Mouse (Mus musculus) cortical plate, adult 2 months (tissue): ENCODE measurements around the gene Gpr176. TPM values are rescaled to one million over a fixed set of nuclear protein-coding genes. Genes with fewer than 3 reads are reported as not detected.

Experiments used
- H3K27ac ChIP-seq: fragments of 200-500 bp; 2 replicates; pipeline ENCODE4 v1.5.1; 2012; ENCODE audit warnings: low read length, control low read depth, inconsistent platforms; ENCODE audit not compliant: insufficient read depth
- H3K4me1 ChIP-seq: fragments of 200-500 bp; 2 replicates; pipeline ENCODE4 v1.6.1; 2011; ENCODE audit warnings: low read length; ENCODE audit not compliant: control insufficient read depth, insufficient read depth
- H3K4me3 ChIP-seq: fragments of 200-500 bp; 2 replicates; pipeline ENCODE4 v1.5.1; 2011; ENCODE audit warnings: mild to moderate bottlenecking, low read length, control low read depth; ENCODE audit not compliant: insufficient read depth
- CTCF ChIP-seq: fragments of 200-500 bp; IDR thresholded peaks from 2 replicates; pipeline ENCODE4 v1.5.1; 2011; ENCODE audit warnings: mild to moderate bottlenecking, control low read depth, low read length; ENCODE audit not compliant: insufficient read depth; ENCODE audit errors: extremely low read depth
- POLR2A ChIP-seq: fragments of 200-500 bp; IDR thresholded peaks from 2 replicates; pipeline ENCODE4 v1.6.1; 2011; ENCODE audit warnings: mild to moderate bottlenecking, low read length, control low read depth; ENCODE audit not compliant: insufficient read depth; ENCODE audit errors: extremely low read depth
- polyA plus RNA-seq: library from polyadenylated mRNA; depleted of rRNA; stranded (reverse); fragments of >200 nt; gene quantifications from 2 replicates; pipeline ENCODE4 v1.2.3, GENCODE M21; 2012

Gpr176 gene
- polyA plus RNA-seq, 1 experiment = 4.1 TPM

DNA sequence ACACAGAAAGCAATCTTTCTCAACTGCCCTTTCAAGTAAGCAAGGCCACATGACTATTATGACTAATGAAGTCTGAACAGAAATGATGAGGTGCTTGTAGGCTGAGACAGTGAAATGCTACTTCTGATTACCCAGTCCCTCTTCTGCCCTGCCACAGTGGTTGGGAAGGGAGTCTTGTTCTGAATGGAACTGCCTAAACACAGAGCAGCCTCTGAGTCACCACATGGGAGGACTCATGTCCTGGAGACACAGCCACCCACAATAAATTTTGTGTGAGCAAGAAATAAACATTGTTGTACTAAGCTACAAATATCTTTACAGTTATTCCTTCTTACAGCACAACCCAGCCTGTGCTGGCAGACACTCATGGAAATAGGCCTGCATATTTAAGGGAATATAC, 2.7 kb upstream of the Gpr176 start:
- H3K27ac ChIP-seq = no peak overlapping the region
- H3K4me1 ChIP-seq = peaks cover 2% of the 10 kb centered on the region; the same call in 1 of the 2 replicates
- no peak overlapping the region for H3K4me3 ChIP-seq
- TF ChIP-seq POLR2A (no peak), CTCF (no peak)

DNA sequence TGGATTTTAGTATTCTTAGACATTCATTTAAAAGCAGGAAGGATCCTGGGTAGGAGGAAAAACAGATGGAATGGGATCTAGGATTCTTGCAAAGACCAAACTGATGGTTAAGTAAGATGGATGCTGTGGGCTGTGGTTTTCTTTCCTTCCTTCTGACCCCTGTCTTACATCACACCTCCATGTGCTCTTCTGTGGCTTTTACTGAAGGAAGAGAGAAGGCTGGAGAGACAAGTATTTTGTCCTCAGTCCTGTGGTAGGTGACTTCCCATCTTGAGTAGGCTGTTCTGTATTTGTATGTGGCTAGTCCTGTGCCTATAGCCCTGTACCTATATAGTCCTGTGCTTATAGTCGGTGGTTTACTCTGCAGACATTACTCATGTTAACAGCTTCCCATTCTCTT, 2.3 kb upstream of the Gpr176 start:
- TF ChIP-seq POLR2A (no peak), CTCF (no peak)
- H3K4me3 ChIP-seq = no peak overlapping the region
- H3K4me1 ChIP-seq = peaks cover 2% of the 10 kb centered on the region; the same call in 1 of the 2 replicates
- no peak overlapping the region for H3K27ac ChIP-seq

DNA sequence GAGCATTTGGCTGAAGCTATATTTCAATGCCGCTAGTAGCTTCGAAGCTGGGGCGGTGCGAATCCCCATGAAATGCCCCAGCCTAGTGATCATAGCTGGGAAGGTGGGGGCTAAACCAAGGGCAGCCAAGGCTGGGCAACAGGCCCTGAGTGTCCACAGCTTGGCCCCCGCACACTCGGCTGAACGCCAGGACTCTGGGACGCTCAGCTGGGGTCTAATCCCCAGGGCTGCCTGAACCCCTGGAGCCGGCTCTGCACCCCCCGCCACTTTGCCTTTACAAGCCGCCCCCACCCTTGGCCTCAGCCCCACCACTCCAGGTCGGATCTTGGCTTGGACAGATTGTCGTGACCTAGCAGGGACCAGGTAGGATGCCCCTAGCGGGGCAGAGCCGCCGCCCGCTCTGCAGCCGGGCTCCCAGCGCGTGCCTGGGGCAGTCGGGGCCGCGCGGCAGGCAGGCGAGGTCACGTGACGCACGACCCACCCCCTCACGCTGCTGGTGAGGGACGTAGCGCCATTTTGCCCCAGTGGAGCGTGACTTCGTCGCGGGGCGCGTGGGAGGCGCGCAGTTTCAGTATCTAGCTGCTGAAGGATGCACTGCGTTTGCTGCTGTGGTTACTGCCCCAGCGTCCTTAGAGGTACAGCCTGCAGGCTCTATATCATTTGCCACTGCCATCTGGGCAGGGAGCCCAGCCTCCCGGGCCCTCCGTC, 507 bp upstream of the Gpr176 start:
- H3K4me3 ChIP-seq = peak overlapping the region; percentile 58
- TF ChIP-seq CTCF (no peak), POLR2A (peak; percentile 72)
- H3K4me1 ChIP-seq = peaks cover 2% of the 10 kb centered on the region; the same call in 1 of the 2 replicates
- peak overlapping the region; percentile 76 for H3K27ac ChIP-seq

DNA sequence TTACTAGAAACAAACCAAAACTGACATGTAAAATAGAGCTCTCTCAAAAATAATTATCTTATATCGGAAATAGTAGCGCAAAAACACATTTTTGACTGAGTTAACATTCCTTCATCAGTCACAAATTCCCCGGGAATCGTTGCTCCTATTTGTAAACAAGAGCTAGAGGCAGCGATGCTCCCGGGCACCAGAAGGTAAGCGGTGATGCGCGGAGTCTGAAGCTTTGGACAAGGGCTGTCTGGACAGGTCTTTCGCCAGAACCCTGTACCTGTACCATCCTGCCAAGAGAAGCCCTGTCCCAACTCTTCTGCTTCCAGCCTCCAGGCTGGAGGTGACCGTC, 688 bp downstream of the Gpr176 start:
- Histone ChIP-seq H3K4me3 (peak overlapping the region; percentile 58), H3K4me1 (peaks cover 2% of the 10 kb centered on the region; the same call in 1 of the 2 replicates), H3K27ac (no peak overlapping the region)
- TF ChIP-seq POLR2A (no peak), CTCF (no peak)

DNA sequence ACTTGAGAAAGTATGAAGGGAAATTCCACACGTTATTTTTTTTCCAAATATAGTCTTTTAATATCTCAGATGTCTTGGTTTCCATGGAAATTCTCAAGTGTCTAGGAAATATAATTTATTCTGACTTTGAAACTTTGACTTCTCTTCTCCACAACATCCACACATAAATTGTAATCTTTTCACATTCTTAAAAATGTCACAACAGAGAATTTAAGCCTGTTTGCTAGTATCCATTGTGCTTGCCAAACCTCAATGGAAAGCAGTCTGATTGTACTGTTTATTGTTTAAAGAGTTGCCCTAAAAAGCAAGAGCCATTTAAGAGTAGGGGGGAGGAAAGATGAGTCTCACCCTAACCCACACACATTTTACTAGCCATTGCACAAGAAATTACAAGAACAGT, 1.4 kb downstream of the Gpr176 start:
- no peak overlapping the region for H3K27ac ChIP-seq
- TF ChIP-seq POLR2A (no peak), CTCF (no peak)
- no peak overlapping the region for H3K4me3 ChIP-seq
- peaks cover 2% of the 10 kb centered on the region; the same call in 1 of the 2 replicates for H3K4me1 ChIP-seq

DNA sequence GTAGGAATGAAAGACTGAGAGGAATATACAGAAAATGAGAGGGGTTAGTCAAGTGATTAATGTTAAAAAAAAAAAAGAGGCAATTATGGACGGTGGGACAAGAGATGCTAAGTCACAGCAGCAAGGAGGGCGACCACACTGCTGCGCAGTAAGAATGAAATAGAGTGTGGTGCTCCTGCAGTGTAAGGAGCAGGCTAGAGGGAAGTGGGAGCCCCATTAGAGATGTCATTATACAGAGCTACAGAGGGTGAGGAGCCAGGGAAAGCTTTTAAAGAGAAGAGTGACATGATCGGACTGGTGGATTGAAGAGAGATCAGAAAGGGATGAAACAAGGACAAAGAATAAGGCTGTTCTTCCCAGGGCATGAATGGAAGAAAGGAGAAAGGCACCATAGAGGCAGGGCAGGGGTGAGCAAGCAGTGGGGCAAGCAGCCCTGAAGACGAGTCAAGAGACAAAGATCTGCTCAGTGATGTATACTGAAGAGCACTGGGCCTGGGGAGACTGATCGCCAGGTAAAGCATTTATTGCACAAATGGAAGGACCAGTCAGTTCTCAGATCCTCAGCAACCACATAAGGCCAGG, 18.0 kb downstream of the Gpr176 start:
- H3K27ac ChIP-seq = no peak overlapping the region
- no peak overlapping the region for H3K4me3 ChIP-seq
- no peak for TF ChIP-seq CTCF
- no peak for TF ChIP-seq POLR2A
- H3K4me1 ChIP-seq = no peaks in the 10 kb centered on the region

DNA sequence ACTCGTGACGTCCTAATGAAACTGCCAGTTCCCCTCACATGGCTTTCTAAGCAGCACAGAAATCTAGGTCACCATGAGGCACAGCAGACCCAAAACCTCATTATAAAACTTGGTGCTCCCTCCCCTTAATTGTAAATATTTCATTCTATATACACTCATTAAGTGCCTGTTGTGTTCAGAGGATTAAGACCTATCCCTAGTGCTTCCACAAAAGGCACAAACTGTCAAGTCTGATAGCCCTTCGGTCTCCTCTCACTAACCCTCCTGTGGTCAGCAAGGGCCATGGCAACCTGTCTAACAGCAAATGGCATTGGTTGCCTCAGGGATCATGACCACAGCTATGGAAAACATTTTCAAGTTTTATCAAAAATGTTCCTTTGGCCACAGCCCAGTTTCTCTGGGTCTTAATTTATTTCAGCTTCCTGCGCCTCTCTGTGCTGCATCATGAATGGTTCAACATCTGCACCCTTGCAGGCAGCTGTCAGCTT, 19.3 kb downstream of the Gpr176 start:
- Histone ChIP-seq H3K27ac (no peak overlapping the region), H3K4me3 (no peak overlapping the region), H3K4me1 (no peaks in the 10 kb centered on the region)
- TF ChIP-seq POLR2A (no peak), CTCF (no peak)

DNA sequence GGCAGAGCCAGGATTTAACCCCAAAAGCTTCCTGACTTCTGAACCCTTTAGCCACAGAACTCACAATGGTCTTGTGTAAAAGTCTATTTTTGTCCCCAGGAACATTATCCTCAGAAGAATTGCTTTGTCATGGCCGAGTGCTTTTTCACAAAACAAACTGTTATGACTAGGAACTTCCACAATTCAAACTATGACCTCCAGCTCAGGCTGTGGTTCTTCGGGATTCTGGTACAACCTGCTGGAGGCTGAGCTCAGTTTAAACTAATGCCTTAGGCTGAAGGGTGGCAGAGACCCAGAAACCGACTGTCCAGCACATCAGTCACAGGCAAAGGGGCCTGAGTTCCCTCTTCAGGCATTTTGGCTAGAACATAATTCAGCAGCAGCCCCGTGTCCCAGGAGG, 19.7 kb downstream of the Gpr176 start:
- TF ChIP-seq POLR2A = no peak
- TF ChIP-seq CTCF = no peak

DNA sequence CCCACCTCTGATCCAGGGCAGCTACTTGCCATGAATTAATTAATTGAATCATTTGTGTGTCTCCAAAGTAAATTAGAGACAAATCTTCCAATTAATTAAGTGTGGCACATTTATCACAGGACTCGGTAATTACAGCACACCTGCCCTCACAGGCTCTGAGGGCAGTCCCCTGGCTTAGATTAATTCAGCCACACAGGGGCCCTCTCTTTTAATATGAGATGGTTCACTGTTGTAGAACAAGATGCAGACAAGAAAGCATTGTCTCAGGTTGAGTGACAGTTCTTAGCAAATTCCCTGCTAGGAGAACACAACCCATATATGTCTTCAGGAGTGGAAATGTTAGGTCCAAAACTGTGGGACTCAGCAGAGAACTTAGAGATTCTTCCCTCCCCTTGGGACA, 27.7 kb downstream of the Gpr176 start:
- H3K27ac ChIP-seq = no peak overlapping the region
- TF ChIP-seq CTCF (no peak), POLR2A (no peak)
- H3K4me1 ChIP-seq = no peaks in the 10 kb centered on the region
- no peak overlapping the region for H3K4me3 ChIP-seq

More for the DNA sequence above, 19.7 kb downstream of the Gpr176 start:
- no peak overlapping the region for H3K4me3 ChIP-seq
- H3K27ac ChIP-seq = no peak overlapping the region
- H3K4me1 ChIP-seq = no peaks in the 10 kb centered on the region

DNA sequence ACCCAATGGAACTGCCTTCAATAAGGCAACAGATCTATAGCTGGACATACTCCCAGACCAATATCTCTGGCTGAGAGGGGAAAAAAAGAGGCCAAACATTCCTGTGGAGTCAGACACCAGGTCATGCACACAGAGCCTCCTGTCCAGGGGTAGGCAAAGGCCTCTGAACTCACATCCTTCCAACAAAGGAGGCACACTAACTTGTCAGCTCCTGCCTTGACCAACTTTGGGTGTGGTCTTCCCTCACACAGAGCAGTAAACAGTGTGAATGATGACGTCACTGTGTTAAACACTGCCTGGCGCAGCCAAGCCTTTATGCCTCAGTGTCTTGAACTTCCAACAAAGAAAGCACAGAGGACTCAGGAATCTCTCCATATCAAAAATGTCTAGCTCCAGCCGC, 29.3 kb downstream of the Gpr176 start:
- no peak for TF ChIP-seq POLR2A
- TF ChIP-seq CTCF = no peak
- Histone ChIP-seq H3K4me1 (no peaks in the 10 kb centered on the region), H3K4me3 (no peak overlapping the region), H3K27ac (no peak overlapping the region)

DNA sequence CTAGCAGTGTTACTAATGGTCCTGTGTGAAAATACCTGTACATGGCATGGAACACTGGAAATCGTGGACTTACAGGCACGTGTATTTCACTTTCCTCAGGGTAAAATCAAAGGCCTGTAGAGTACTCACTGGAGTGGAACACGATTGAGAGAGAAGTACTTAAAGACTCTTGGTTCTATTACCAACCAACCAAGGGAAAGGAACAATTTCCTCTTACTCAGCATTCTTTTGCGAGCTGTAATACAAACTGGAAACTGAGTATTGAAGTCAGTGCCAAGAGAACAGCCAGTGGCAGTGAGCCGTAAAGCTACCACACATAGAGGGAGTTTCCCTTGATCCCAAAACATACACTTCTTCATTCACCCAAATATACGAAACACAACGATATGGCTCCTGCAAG, 31.9 kb downstream of the Gpr176 start:
- TF ChIP-seq CTCF (no peak), POLR2A (no peak)
- no peaks in the 10 kb centered on the region for H3K4me1 ChIP-seq
- H3K27ac ChIP-seq = no peak overlapping the region
- H3K4me3 ChIP-seq = no peak overlapping the region
